Mouse (Mus musculus) CH12.LX (cell line): ENCODE measurements around the gene Tmem54. TPM values are rescaled to one million over a fixed set of nuclear protein-coding genes. Genes with fewer than 3 reads are reported as not detected.
A peak's percentile ranks its signal among the peaks of the same experiment; 100 is the strongest.

Experiments used
- DNase-seq: peaks from one replicate; pipeline ENCODE4 v3.0.0-alpha.2; 2013; ENCODE audit errors: extremely low read depth
- H3K27ac ChIP-seq: 2 replicates; pipeline ENCODE4 v1.5.1; 2012; ENCODE audit warnings: low read depth, mild to moderate bottlenecking, control low read depth, moderate library complexity; ENCODE audit not compliant: insufficient read depth
- H3K27me3 ChIP-seq: replicated peaks from 2 replicates; pipeline ENCODE3; 2012; ENCODE audit warnings: inconsistent platforms
- H3K36me3 ChIP-seq, 2 experiments: replicated peaks in 1 of 2; 2 replicates each; pipeline versions ENCODE3 to v1.6.1; 2012; ENCODE audit warnings: inconsistent platforms in 1 of 2, low read length in 1 of 2, mild to moderate bottlenecking in 1 of 2, mixed read lengths in 1 of 2, moderate library complexity in 1 of 2; ENCODE audit not compliant: control insufficient read depth in 1 of 2, insufficient read depth in 1 of 2
- H3K4me1 ChIP-seq, 2 experiments: 2 replicates each; pipeline ENCODE4 v1.6.1; 2012; ENCODE audit warnings: inconsistent platforms in 1 of 2, moderate library complexity in 1 of 2; ENCODE audit not compliant: insufficient read depth in 2 of 2, control insufficient read depth in 1 of 2
- H3K4me2 ChIP-seq: 2 replicates; pipeline ENCODE4 v1.6.1; 2012; ENCODE audit warnings: low read depth, mild to moderate bottlenecking, control low read depth; ENCODE audit not compliant: poor library complexity, insufficient read depth, severe bottlenecking
- H3K4me3 ChIP-seq, 3 experiments: fragments of 150-350 bp in 1 of 3; sonication (generic) in 1 of 3; replicated peaks in 1 of 3; 2 replicates each; pipeline versions ENCODE3 to v1.5.1; 2011 to 2012; ENCODE audit warnings: low read depth in 2 of 3, low read length in 2 of 3, mild to moderate bottlenecking in 2 of 3, moderate library complexity in 2 of 3, control low read depth in 1 of 3, improper control_type of control experiment in 1 of 3, inconsistent platforms in 1 of 3, mixed read lengths in 1 of 3; ENCODE audit not compliant: poor library complexity in 1 of 3
- H3K79me2 ChIP-seq: replicated peaks from 2 replicates; pipeline ENCODE4 v1.6.1; 2012; ENCODE audit warnings: mild to moderate bottlenecking, moderate library complexity; ENCODE audit not compliant: control insufficient read depth, poor library complexity, insufficient read depth, severe bottlenecking; ENCODE audit errors: extremely low read depth
- H3K9ac ChIP-seq: 2 replicates; pipeline ENCODE4 v1.6.1; 2012; ENCODE audit warnings: low read depth, mild to moderate bottlenecking, control low read depth, moderate library complexity; ENCODE audit not compliant: insufficient read depth
- H3K9me3 ChIP-seq: replicated peaks from 2 replicates; pipeline ENCODE3; 2012; ENCODE audit warnings: low read length, inconsistent platforms, mixed read lengths
- CHD2 ChIP-seq: IDR thresholded peaks from 2 replicates; pipeline ENCODE4 v1.6.1; 2011; ENCODE audit warnings: low read length, improper control_type of control experiment
- CTCF ChIP-seq, 2 experiments: IDR thresholded peaks in 1 of 2; conservative IDR thresholded peaks in 1 of 2; 2 replicates each; pipeline ENCODE4 v1.5.1; 2011 to 2012; ENCODE audit warnings: low read depth in 2 of 2, low read length in 2 of 2, improper control_type of control experiment in 1 of 2, inconsistent platforms in 1 of 2, mild to moderate bottlenecking in 1 of 2, moderate library complexity in 1 of 2
- EP300 ChIP-seq: IDR thresholded peaks from 2 replicates; pipeline ENCODE4 v1.6.1; 2011; ENCODE audit warnings: low read length, improper control_type of control experiment
- JUN ChIP-seq: IDR thresholded peaks from 2 replicates; pipeline ENCODE4 v1.6.1; 2011; ENCODE audit warnings: low read depth, mild to moderate bottlenecking, low read length, improper control_type of control experiment, moderate library complexity; ENCODE audit not compliant: insufficient read depth
- MXI1 ChIP-seq: IDR thresholded peaks from 2 replicates; pipeline ENCODE4 v1.6.1; 2011; ENCODE audit warnings: mild to moderate bottlenecking, low read depth, low read length, improper control_type of control experiment
- NRF1 ChIP-seq: IDR thresholded peaks from 2 replicates; pipeline ENCODE4 v1.6.1; 2014; ENCODE audit warnings: low read depth, mild to moderate bottlenecking, inconsistent platforms, low read length, improper control_type of control experiment, moderate library complexity
- POLR2A ChIP-seq: IDR thresholded peaks from 2 replicates; pipeline ENCODE4 v1.6.1; 2011; ENCODE audit warnings: low read depth, mild to moderate bottlenecking, improper control_type of control experiment, low read length
- POLR2AphosphoS2 ChIP-seq: IDR thresholded peaks from 2 replicates; pipeline ENCODE4 v1.6.1; 2011; ENCODE audit warnings: low read depth, low read length, improper control_type of control experiment
- RAD21 ChIP-seq: IDR thresholded peaks from 2 replicates; pipeline ENCODE4 v1.6.1; 2011; ENCODE audit warnings: low read depth, mild to moderate bottlenecking, low read length, improper control_type of control experiment, moderate library complexity
- RCOR1 ChIP-seq: conservative IDR thresholded peaks from 2 replicates; pipeline ENCODE4 v1.6.1; 2012; ENCODE audit warnings: low read depth, mild to moderate bottlenecking, inconsistent platforms, low read length, improper control_type of control experiment
- SMC3 ChIP-seq: IDR thresholded peaks from 2 replicates; pipeline ENCODE4 v1.6.1; 2011; ENCODE audit warnings: low read depth, low read length, improper control_type of control experiment
- ZC3H11A ChIP-seq: IDR thresholded peaks from 2 replicates; pipeline ENCODE4 v1.6.1; 2012; ENCODE audit warnings: low read depth, mild to moderate bottlenecking, inconsistent platforms, low read length, improper control_type of control experiment
- ZKSCAN1 ChIP-seq: IDR thresholded peaks from 2 replicates; pipeline ENCODE4 v1.6.1; 2012; ENCODE audit warnings: low read depth, inconsistent platforms, low read length, improper control_type of control experiment, borderline replicate concordance
- ZMIZ1 ChIP-seq: IDR thresholded peaks from 2 replicates; pipeline ENCODE4 v1.6.1; 2012; ENCODE audit warnings: low read depth, mild to moderate bottlenecking, inconsistent platforms, low read length, improper control_type of control experiment
- ZNF384 ChIP-seq: IDR thresholded peaks from 2 replicates; pipeline ENCODE4 v1.6.1; 2012; ENCODE audit warnings: low read depth, low read length, improper control_type of control experiment, inconsistent platforms
- dilution Hi-C: fragments of 300-500 bp; cut with MboI; formaldehyde crosslinking; loops from 2 replicates; pipeline ENCODE4 v1.14.3; 2020; ENCODE audit warnings: low sequenced_read_pairs; ENCODE audit not compliant: extremely low pct_unique_long_range_greater_than_20kb, extremely low pct_ligation_motif_present
- in situ Hi-C: fragments of 300-500 bp; cut with MboI; formaldehyde crosslinking; loops from 3 replicates; pipeline ENCODE4 v1.14.3; 2019; ENCODE audit warnings: low sequenced_read_pairs, low pct_ligation_motif_present, low pct_unique_long_range_greater_than_20kb, mixed read lengths
- polyA plus RNA-seq: library from polyadenylated mRNA; unstranded; fragments of >175 nt; gene quantifications from 2 replicates; pipeline ENCODE4 v1.2.1, GENCODE M21; 2012; ENCODE audit warnings: low read depth; ENCODE audit not compliant: insufficient read length
- total RNA-seq, 2 experiments: library from RNA; depleted of rRNA; stranded (reverse); fragments of 300-350 nt in 1 of 2; fragments of >200 nt in 1 of 2; gene quantifications; 2 replicates each; pipeline ENCODE4 v1.2.3; 2012 to 2014

The Tmem54 gene
- total and polyA plus RNA-seq, 3 experiments: not detected

DNA sequence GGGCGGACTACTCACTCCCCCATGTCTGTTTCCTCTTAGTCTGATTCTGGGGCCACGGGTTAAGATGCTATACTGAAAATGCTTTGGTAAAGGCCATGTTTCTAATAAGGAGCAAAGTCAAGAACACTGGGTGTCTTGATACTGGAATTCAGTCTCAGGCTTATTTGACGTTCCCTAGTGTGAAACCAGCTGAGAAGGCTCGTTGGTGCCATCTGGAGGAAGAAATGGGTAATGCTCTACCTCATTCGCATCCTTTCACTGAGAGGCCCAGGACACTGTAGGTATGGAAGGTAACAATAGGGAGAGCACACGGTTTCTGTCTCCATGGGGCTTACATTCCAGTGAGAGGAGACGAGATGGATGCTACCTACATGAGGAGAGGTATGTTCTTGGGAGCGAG, 19.3 kb upstream of the Tmem54 start:
- peaks cover 0 to 9% of the 10 kb centered on the region in 2 experiments; a peak in 1 of 4 replicates for H3K4me1 ChIP-seq
- no peaks in the 10 kb centered on the region for H3K9me3 ChIP-seq
- H3K4me2 ChIP-seq: no peak overlapping the region
- peaks cover 21 to 58% of the 10 kb centered on the region in 2 experiments for H3K36me3 ChIP-seq
- in situ Hi-C loops: loop anchor here (10.0 kb wide), 1 partner anchor 371 kb away; no protein-coding TSS in a partner anchor
- no peaks in the 10 kb centered on the region for H3K79me2 ChIP-seq
- no peak overlapping the region for H3K9ac ChIP-seq
- peak; percentile 76 for DNase-seq
- dilution Hi-C loops: no loop called here
- H3K4me3 ChIP-seq: no peak overlapping the region
- TF ChIP-seq ZMIZ1 (no peak), POLR2AphosphoS2 (no peak), CTCF (conservative IDR thresholded peaks at IDR 0.05 in 1 of 2, IDR thresholded peaks at IDR 0.05 in 1 of 2; ENCODE audit: low read depth in 2 of 2, low read length in 2 of 2) (peak; percentile 84 to 88), CHD2 (no peak), RAD21 (peak; percentile 80), RCOR1 (no peak), POLR2A (no peak), JUN (no peak), MXI1 (no peak), SMC3 (peak; percentile 90), ZC3H11A (peak; percentile 72)
- TF ChIP-seq, all 38 proteins: peak for 4
- H3K27ac ChIP-seq: no peak overlapping the region
- H3K27me3 ChIP-seq: no peaks in the 10 kb centered on the region

DNA sequence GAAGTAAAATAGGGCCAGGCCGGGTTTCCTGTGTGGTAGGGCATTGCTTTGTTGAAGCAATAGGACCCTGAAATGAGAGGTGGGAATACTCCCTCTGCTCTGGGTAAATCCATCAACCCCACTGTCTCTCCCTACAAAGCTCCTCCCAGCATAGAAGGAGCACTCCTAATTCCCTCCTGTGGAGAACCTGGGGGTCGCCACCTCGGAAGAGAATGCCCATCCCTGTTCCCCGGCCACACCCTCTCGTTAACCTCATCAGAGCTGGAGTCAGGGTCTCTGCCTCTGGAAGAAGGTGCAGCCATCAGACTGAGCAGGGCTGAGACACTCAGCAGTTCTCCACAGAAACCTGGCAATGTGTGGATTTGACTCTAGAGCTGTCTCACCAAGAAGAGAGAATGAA, 17.5 kb upstream of the Tmem54 start:
- peaks cover 12 to 40% of the 10 kb centered on the region in 2 experiments for H3K36me3 ChIP-seq
- no peak overlapping the region for H3K9ac ChIP-seq
- no peak overlapping the region for H3K4me2 ChIP-seq
- H3K9me3 ChIP-seq: no peaks in the 10 kb centered on the region
- H3K4me3 ChIP-seq: no peak overlapping the region
- TF ChIP-seq POLR2A (no peak), POLR2AphosphoS2 (no peak), ZNF384 (no peak), ZKSCAN1 (no peak), CHD2 (no peak), EP300 (no peak)
- H3K79me2 ChIP-seq: no peaks in the 10 kb centered on the region
- DNase-seq: no peak
- dilution Hi-C loops (no loop called here), in situ Hi-C loops (loop anchor here (10.0 kb wide), 1 partner anchor 373 kb away; no protein-coding TSS in a partner anchor)
- H3K4me1 ChIP-seq: no peaks in the 10 kb centered on the region; a peak in 1 of 4 replicates
- H3K27ac ChIP-seq: no peak overlapping the region
- no peaks in the 10 kb centered on the region for H3K27me3 ChIP-seq

DNA sequence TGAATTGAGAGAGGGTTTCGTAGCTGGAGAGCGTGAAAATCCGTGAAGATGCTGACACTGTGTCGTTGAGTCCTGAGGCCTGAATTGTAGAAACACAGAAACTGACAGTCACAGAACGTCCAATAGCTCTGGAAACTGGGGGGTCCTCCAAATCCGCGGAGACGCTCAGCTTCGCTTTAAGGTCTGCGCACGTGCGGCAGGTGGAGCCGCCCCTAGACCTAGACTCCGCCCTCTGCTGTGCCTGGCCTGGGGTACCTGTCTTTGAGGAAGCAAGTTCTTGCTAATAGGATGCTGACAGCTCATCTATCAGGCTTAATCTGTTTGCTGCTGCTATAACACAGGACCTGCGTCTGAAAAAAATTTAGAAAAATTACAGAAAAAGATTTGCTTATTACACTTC, 10.1 kb upstream of the Tmem54 start:
- no peaks in the 10 kb centered on the region for H3K36me3 ChIP-seq
- TF ChIP-seq NRF1: peak; percentile 40
- TF ChIP-seq CTCF (conservative IDR thresholded peaks at IDR 0.05 in 1 of 2, IDR thresholded peaks at IDR 0.05 in 1 of 2; ENCODE audit: low read depth in 2 of 2, low read length in 2 of 2): no peak
- H3K4me2 ChIP-seq: no peak overlapping the region
- no peak overlapping the region for H3K9ac ChIP-seq
- H3K79me2 ChIP-seq: no peaks in the 10 kb centered on the region
- no peak overlapping the region for H3K4me3 ChIP-seq
- peaks cover 6% of the 10 kb centered on the region for H3K9me3 ChIP-seq
- H3K27ac ChIP-seq: no peak overlapping the region
- H3K4me1 ChIP-seq: no peaks in the 10 kb centered on the region
- H3K27me3 ChIP-seq: peaks cover 15% of the 10 kb centered on the region
- DNase-seq: no peak
- dilution Hi-C loops: no loop called here
- in situ Hi-C loops: no loop called here
